In genomic region chr19:16215430-16216016, GRCm38 (mm10) we compare ENCODE assay signal across 19 mouse cellular contexts.
DNase-seq lines count a peak whose midpoint lies in the region; ATAC-seq lines count a peak whose summit lies in the region.
"Had no signal": no experiment of that assay in that cellular context is flagged by ENCODE, and none has a peak within 500 bp of the region (broad histone marks: within the 10 kb centered on the region; RNA-seq: fewer than 3 reads in every experiment).

No protein-coding gene starts in this region.

- no peak for DNase-seq in hindbrain, embryonic 11.5 days (ENCODE audit: low spot score)
- DNase-seq in midbrain, embryonic 14.5 days = peak; percentile 32
- DNase-seq in midbrain, embryonic 10.5 days (ENCODE audit: low spot score) = no peak
- DNase-seq in adrenal gland, postnatal 4 days (ENCODE audit: low spot score in 2 of 2) = no peak
- DNase-seq: cerebellum, adult 11 months; cerebellum, postnatal 25 days; liver, embryonic 13.5 days; thymus, adult 18-20 months; thymus, postnatal 4 days had no signal

- ATAC-seq in hindbrain, embryonic 12.5 days (ENCODE audit: low FRiP score) = 0 out of 2 replicates have a peak, but pooled peaks have one; percentile 22
- ATAC-seq in hindbrain, embryonic 11.5 days (ENCODE audit: low FRiP score) = no peak
- ATAC-seq in midbrain, embryonic 14.5 days (ENCODE audit: low FRiP score, low TSS enrichment) = no peak; the same call in 1 of the 2 replicates
- ATAC-seq in forebrain, embryonic 16.5 days = peak; percentile 75
- ATAC-seq in stomach, embryonic 16.5 days (ENCODE audit: insufficient read depth, low FRiP score) = no peak
- ATAC-seq: intestine, postnatal 0 days had no signal

- no peaks in the 10 kb centered on the region for H3K9me3 ChIP-seq in hindbrain, embryonic 12.5 days (replicated peaks)
- H3K9me3 ChIP-seq in hindbrain, embryonic 11.5 days (ENCODE audit: control insufficient read depth, low read length) = no peaks in the 10 kb centered on the region
- H3K9me3 ChIP-seq in midbrain, embryonic 14.5 days (ENCODE audit: control insufficient read depth, low read length) = no peaks in the 10 kb centered on the region
- H3K9me3 ChIP-seq in midbrain, embryonic 10.5 days (replicated peaks) = no peaks in the 10 kb centered on the region
- H3K9me3 ChIP-seq in forebrain, embryonic 16.5 days (ENCODE audit: control insufficient read depth, low read length) = no peaks in the 10 kb centered on the region
- H3K9me3 ChIP-seq in stomach, embryonic 16.5 days (replicated peaks; ENCODE audit: control insufficient read depth, low read length) = no peaks in the 10 kb centered on the region
- H3K9me3 ChIP-seq: embryonic facial prominence, embryonic 15.5 days; heart, embryonic 13.5 days; limb, embryonic 12.5 days; liver, embryonic 13.5 days; midbrain, embryonic 12.5 days had no signal

- H3K4me2 ChIP-seq in hindbrain, embryonic 12.5 days (replicated peaks) = no peak overlapping the region
- H3K4me2 ChIP-seq in hindbrain, embryonic 11.5 days (replicated peaks; ENCODE audit: low read depth, low read length) = no peak overlapping the region
- H3K4me2 ChIP-seq in midbrain, embryonic 14.5 days (ENCODE audit: low read length) = no peak overlapping the region
- no peak overlapping the region for H3K4me2 ChIP-seq in forebrain, embryonic 16.5 days (ENCODE audit: low read length)
- no peak overlapping the region for H3K4me2 ChIP-seq in stomach, embryonic 16.5 days (ENCODE audit: low read depth, low read length)
- H3K4me2 ChIP-seq: embryonic facial prominence, embryonic 15.5 days; heart, embryonic 13.5 days; limb, embryonic 12.5 days; liver, embryonic 13.5 days; lung, embryonic 14.5 days; midbrain, embryonic 12.5 days had no signal

- H3K36me3 ChIP-seq in hindbrain, embryonic 12.5 days = 0 out of 2 replicates have a peak, but pooled peaks cover 8% of the 10 kb centered on the region
- no peaks in the 10 kb centered on the region for H3K36me3 ChIP-seq in hindbrain, embryonic 11.5 days (ENCODE audit: control insufficient read depth, insufficient read depth, low read length)
- peaks cover 7% of the 10 kb centered on the region; the same call in 1 of the 2 replicates for H3K36me3 ChIP-seq in midbrain, embryonic 14.5 days (ENCODE audit: control insufficient read depth, insufficient read depth, low read length)
- H3K36me3 ChIP-seq in midbrain, embryonic 10.5 days = peaks cover 12% of the 10 kb centered on the region
- no peaks in the 10 kb centered on the region for H3K36me3 ChIP-seq in forebrain, embryonic 16.5 days (ENCODE audit: control insufficient read depth, insufficient read depth)
- 0 out of 2 replicates have a peak, but pooled peaks cover under 1% of the 10 kb centered on the region for H3K36me3 ChIP-seq in stomach, embryonic 16.5 days (ENCODE audit: control insufficient read depth, insufficient read depth, low read length)
- H3K36me3 ChIP-seq: liver, embryonic 13.5 days; midbrain, embryonic 12.5 days had no signal

- no peak overlapping the region for H3K27ac ChIP-seq in hindbrain, embryonic 12.5 days
- no peak overlapping the region for H3K27ac ChIP-seq in hindbrain, embryonic 11.5 days (ENCODE audit: low read depth, low read length)
- H3K27ac ChIP-seq in midbrain, embryonic 14.5 days (replicated peaks; ENCODE audit: low read depth, low read length) = 0 out of 2 replicates have a peak overlapping the region, but pooled peaks have one; percentile 32
- no peak overlapping the region for H3K27ac ChIP-seq in midbrain, embryonic 10.5 days (replicated peaks)
- H3K27ac ChIP-seq in forebrain, embryonic 16.5 days (ENCODE audit: low read length) = peak overlapping the region; percentile 4; the same call in 1 of the 2 replicates
- H3K27ac ChIP-seq in stomach, embryonic 16.5 days (ENCODE audit: low read length) = peak overlapping the region; percentile 27; the same call in 1 of the 2 replicates
- H3K27ac ChIP-seq: embryonic facial prominence, embryonic 15.5 days; limb, embryonic 12.5 days; liver, embryonic 13.5 days; macrophage; midbrain, embryonic 12.5 days had no signal

- H3K9ac ChIP-seq in hindbrain, embryonic 12.5 days = no peak overlapping the region
- no peak overlapping the region for H3K9ac ChIP-seq in hindbrain, embryonic 11.5 days (ENCODE audit: low read depth, low read length)
- no peak overlapping the region for H3K9ac ChIP-seq in midbrain, embryonic 14.5 days (replicated peaks; ENCODE audit: low read length)
- H3K9ac ChIP-seq in forebrain, embryonic 16.5 days (replicated peaks; ENCODE audit: low read depth, low read length) = no peak overlapping the region
- H3K9ac ChIP-seq in stomach, embryonic 16.5 days (ENCODE audit: low read length) = no peak overlapping the region
- H3K9ac ChIP-seq: embryonic facial prominence, embryonic 15.5 days; heart, embryonic 13.5 days; limb, embryonic 12.5 days; liver, embryonic 13.5 days; lung, embryonic 14.5 days; midbrain, embryonic 12.5 days had no signal

- 84% methylated on average over 2 of the region's 2 CpGs for WGBS in hindbrain, embryonic 12.5 days
- WGBS in hindbrain, embryonic 11.5 days = 86% methylated on average over 2 of the region's 2 CpGs
- WGBS in midbrain, embryonic 14.5 days = 50% methylated on average over 2 of the region's 2 CpGs
- WGBS in midbrain, embryonic 10.5 days = 92% methylated on average over 2 of the region's 2 CpGs
- 43% methylated on average over 2 of the region's 2 CpGs for WGBS in forebrain, embryonic 16.5 days
- WGBS in stomach, embryonic 16.5 days = 94% methylated on average over 2 of the region's 2 CpGs

- no peaks in the 10 kb centered on the region for H3K27me3 ChIP-seq in hindbrain, embryonic 12.5 days
- H3K27me3 ChIP-seq in hindbrain, embryonic 11.5 days (ENCODE audit: control insufficient read depth, insufficient read depth, low read length) = no peaks in the 10 kb centered on the region
- H3K27me3 ChIP-seq in midbrain, embryonic 14.5 days (ENCODE audit: control insufficient read depth, insufficient read depth, low read length) = no peaks in the 10 kb centered on the region
- H3K27me3 ChIP-seq in midbrain, embryonic 10.5 days (ENCODE audit: low read depth, poor library complexity, severe bottlenecking) = no peaks in the 10 kb centered on the region
- H3K27me3 ChIP-seq in forebrain, embryonic 16.5 days (replicated peaks; ENCODE audit: control insufficient read depth, insufficient read depth, low read length) = no peaks in the 10 kb centered on the region
- no peaks in the 10 kb centered on the region for H3K27me3 ChIP-seq in stomach, embryonic 16.5 days (ENCODE audit: control insufficient read depth, insufficient read depth, low read length)
- H3K27me3 ChIP-seq: embryonic facial prominence, embryonic 15.5 days; heart, embryonic 13.5 days; limb, embryonic 12.5 days; liver, embryonic 13.5 days; midbrain, embryonic 12.5 days had no signal

- H3K4me3 ChIP-seq in hindbrain, embryonic 12.5 days = no peak overlapping the region
- H3K4me3 ChIP-seq in hindbrain, embryonic 11.5 days (ENCODE audit: low read depth, low read length) = no peak overlapping the region
- no peak overlapping the region for H3K4me3 ChIP-seq in midbrain, embryonic 14.5 days (replicated peaks; ENCODE audit: low read depth, low read length)
- no peak overlapping the region for H3K4me3 ChIP-seq in midbrain, embryonic 10.5 days
- no peak overlapping the region for H3K4me3 ChIP-seq in forebrain, embryonic 16.5 days (replicated peaks; ENCODE audit: low read length)
- no peak overlapping the region for H3K4me3 ChIP-seq in stomach, embryonic 16.5 days (replicated peaks; ENCODE audit: low read length)
- H3K4me3 ChIP-seq: embryonic facial prominence, embryonic 15.5 days; heart, embryonic 13.5 days; limb, embryonic 12.5 days; liver, embryonic 13.5 days; midbrain, embryonic 12.5 days had no signal

- H3K4me1 ChIP-seq in hindbrain, embryonic 12.5 days = no peaks in the 10 kb centered on the region
- no peaks in the 10 kb centered on the region for H3K4me1 ChIP-seq in hindbrain, embryonic 11.5 days (replicated peaks; ENCODE audit: control insufficient read depth, insufficient read depth, low read length)
- H3K4me1 ChIP-seq in midbrain, embryonic 14.5 days (ENCODE audit: control insufficient read depth, insufficient read depth, low read length) = peaks cover 6% of the 10 kb centered on the region
- no peaks in the 10 kb centered on the region for H3K4me1 ChIP-seq in midbrain, embryonic 10.5 days
- peaks cover 18% of the 10 kb centered on the region for H3K4me1 ChIP-seq in forebrain, embryonic 16.5 days (replicated peaks; ENCODE audit: control insufficient read depth, insufficient read depth, low read length)
- H3K4me1 ChIP-seq in stomach, embryonic 16.5 days (ENCODE audit: control insufficient read depth, insufficient read depth, low read length) = peaks cover 8% of the 10 kb centered on the region

Comparison
In these comparisons a context has a peak if more than half of its experiments do, and no peak if none do; other contexts are left out.
1. ATAC-seq: peak in hindbrain, embryonic 12.5 days (single experiment) and forebrain, embryonic 16.5 days (single experiment); none in hindbrain, embryonic 11.5 days (single experiment), midbrain, embryonic 14.5 days (single experiment) and stomach, embryonic 16.5 days (single experiment).
2. H3K27ac ChIP-seq: peak in midbrain, embryonic 14.5 days (single experiment), forebrain, embryonic 16.5 days (single experiment) and stomach, embryonic 16.5 days (single experiment); none in hindbrain, embryonic 12.5 days (single experiment), hindbrain, embryonic 11.5 days (single experiment) and midbrain, embryonic 10.5 days (single experiment).